Mouse (Mus musculus) inflammation-experienced regulatory T-cells, adult 6 months (primary cell): Measurements from ENCODE around the gene Dnajb6. TPM values are rescaled to one million over a fixed set of nuclear protein-coding genes. Genes with fewer than 3 reads are reported as not detected.

Experiments
- ATAC-seq: one replicate; pipeline ENCODE4 v1.8.0; 2017
- polyA plus RNA-seq, 3 experiments: library from polyadenylated mRNA; unstranded; fragments of 100-300 nt; shearing (Covaris generic); gene quantifications; one replicate each; pipeline ENCODE4 v1.2.1; 2017

Dnajb6 gene
- polyA plus RNA-seq, 3 experiments from 2014 or later = 97.7 to 163 (median 114) TPM

GRCm38 (mm10) chr5:29853035-29853434 lies 117.5 kb downstream of the Dnajb6 start:
- ATAC-seq = no peak

GRCm38 (mm10) chr5:29854376-29854775 lies 118.9 kb downstream of the Dnajb6 start:
- no peak for ATAC-seq

- ATAC-seq = no peak
Measured at GRCm38 (mm10) chr5:29854971-29855370, 119.5 kb downstream of the Dnajb6 start.

GRCm38 (mm10) chr5:29861522-29861921 lies 126.0 kb downstream of the Dnajb6 start:
- no peak for ATAC-seq

- ATAC-seq = no peak
Measured at GRCm38 (mm10) chr5:29862388-29862787, 126.9 kb downstream of the Dnajb6 start.

- ATAC-seq = no peak
Measured at GRCm38 (mm10) chr5:29864291-29864737, 128.8 kb downstream of the Dnajb6 start.

DNA sequence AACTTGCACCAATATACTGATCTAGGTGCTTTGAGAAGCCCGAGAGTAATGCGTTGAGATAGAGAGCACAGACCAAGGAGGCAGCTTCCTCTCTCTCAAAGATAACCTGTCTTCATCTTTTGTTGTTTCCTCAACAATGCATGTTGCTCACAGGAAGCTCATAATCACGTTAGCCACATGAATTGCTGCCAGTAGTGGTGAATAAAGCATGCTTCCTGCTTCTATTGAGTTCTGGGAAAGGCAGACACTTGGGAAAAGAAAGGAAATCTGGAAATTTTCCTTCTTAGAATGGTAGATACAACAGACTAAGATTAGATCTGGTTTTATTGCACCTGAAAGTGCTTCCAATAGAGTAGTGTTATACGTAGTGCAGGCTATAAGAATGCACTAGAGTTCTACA lies 129.5 kb downstream of the Dnajb6 start:
- no peak for ATAC-seq

Other genes starting within 250 kb of the Dnajb6 start
- gene Ube3c, start 166.4 kb upstream of the Dnajb6 start, polyA plus RNA-seq = 10 to 100 TPM; 16.3 to 23.7 (median 21.3) TPM
- gene Gm5129, start 248 bp downstream of the Dnajb6 start, polyA plus RNA-seq = not detected